Mouse (Mus musculus) spleen, adult 2 months (tissue): ENCODE measurements around the gene Ccdc63. TPM values are rescaled to one million over a fixed set of nuclear protein-coding genes. Genes with fewer than 3 reads are reported as not detected.
A peak's percentile ranks its signal among the peaks of the same experiment; 100 is the strongest.

ENCODE experiments used
- DNase-seq, 2 experiments: peaks; one replicate each; pipeline versions ENCODE4 v3.0.0 to v3.0.0-alpha.2; 2012 to 2021; ENCODE audit warnings: low spot score in 2 of 2, low read depth in 1 of 2
- H3K27ac ChIP-seq: fragments of 200-500 bp; 2 replicates; pipeline ENCODE4 v1.5.1; 2012; ENCODE audit warnings: low read length, inconsistent platforms; ENCODE audit not compliant: insufficient read depth
- H3K27me3 ChIP-seq: fragments of 200-500 bp; 2 replicates; pipeline ENCODE4 v1.6.1; 2012; ENCODE audit warnings: mild to moderate bottlenecking, moderate library complexity, low read length, inconsistent platforms; ENCODE audit not compliant: control insufficient read depth, insufficient read depth
- H3K36me3 ChIP-seq: fragments of 200-500 bp; 2 replicates; pipeline ENCODE4 v1.6.1; 2012; ENCODE audit warnings: mild to moderate bottlenecking, low read length, inconsistent platforms; ENCODE audit not compliant: control insufficient read depth, insufficient read depth
- H3K4me1 ChIP-seq: fragments of 200-500 bp; 2 replicates; pipeline ENCODE4 v1.6.1; 2011; ENCODE audit warnings: inconsistent platforms; ENCODE audit not compliant: control insufficient read depth, insufficient read depth, insufficient read length
- H3K4me3 ChIP-seq: fragments of 200-500 bp; 2 replicates; pipeline ENCODE4 v1.5.1; 2011; ENCODE audit warnings: mild to moderate bottlenecking, inconsistent platforms; ENCODE audit not compliant: insufficient read depth, insufficient read length; ENCODE audit errors: extremely low read depth
- CTCF ChIP-seq: fragments of 200-500 bp; IDR thresholded peaks from 2 replicates; pipeline ENCODE4 v1.5.1; 2011; ENCODE audit warnings: mild to moderate bottlenecking, inconsistent platforms; ENCODE audit not compliant: insufficient read depth, insufficient read length, insufficient replicate concordance; ENCODE audit errors: extremely low read depth
- POLR2A ChIP-seq: fragments of 200-500 bp; IDR thresholded peaks from 2 replicates; pipeline ENCODE4 v1.6.1; 2011; ENCODE audit warnings: low read depth, low read length, inconsistent platforms
- WGBS: fragments of 180-500 bp; shearing (Covaris S2); methylation state at CpG from one replicate; pipeline ENCODE4 v1.1.7; 2018; 5-methylcytosine and 5-hydroxymethylcytosine counted together
- polyA plus RNA-seq: library from polyadenylated mRNA; depleted of rRNA; stranded (reverse); fragments of >200 nt; gene quantifications from 2 replicates; pipeline ENCODE4 v1.2.3, GENCODE M21; 2012; rRNA removed

The Ccdc63 gene
- polyA plus RNA-seq, 1 experiment: 0.16 TPM

- DNase-seq: no peak
- H3K4me3 ChIP-seq: no peak overlapping the region
- no peak for TF ChIP-seq CTCF
- no peak for TF ChIP-seq POLR2A
- H3K27ac ChIP-seq: no peak overlapping the region
- no peaks in the 10 kb centered on the region for H3K4me1 ChIP-seq
- 49% methylated on average over 11 of the region's 12 CpGs for WGBS
- no peaks in the 10 kb centered on the region for H3K36me3 ChIP-seq
- 0 out of 2 replicates have a peak, but pooled peaks cover 1% of the 10 kb centered on the region for H3K27me3 ChIP-seq
Measured at GRCm38 (mm10) chr5:122060767-122061333, 79.8 kb downstream of the Ccdc63 start.

- Histone ChIP-seq H3K36me3 (no peaks in the 10 kb centered on the region), H3K27me3 (0 out of 2 replicates have a peak, but pooled peaks cover 1% of the 10 kb centered on the region), H3K27ac (no peak overlapping the region), H3K4me1 (no peaks in the 10 kb centered on the region), H3K4me3 (no peak overlapping the region)
- 25% methylated on average over 39 of the region's 39 CpGs for WGBS
- TF ChIP-seq POLR2A (no peak), CTCF (peak; percentile 72; the same call in 1 of the 2 replicates)
- DNase-seq: peak in 1 of 2 experiments; percentile 29
Measured at GRCm38 (mm10) chr5:122059060-122060017, 81.3 kb downstream of the Ccdc63 start.

Other genes with a start within 250 kb of the Ccdc63 start
- 0.77 and 1.2 TPM in 2 replicates for gene Cux2, start 90.7 kb downstream of the Ccdc63 start, polyA plus RNA-seq
- 0.46 TPM in 1 of 2 replicates, not detected in the other for gene Myl2, start 39.9 kb downstream of the Ccdc63 start, polyA plus RNA-seq
- 73.9 and 90.0 TPM in 2 replicates for gene Ppp1cc, start 17.5 kb upstream of the Ccdc63 start, polyA plus RNA-seq
- gene Hvcn1, start 66.0 kb upstream of the Ccdc63 start, polyA plus RNA-seq: 174 and 200 TPM in 2 replicates
- gene Tctn1, start 123.6 kb upstream of the Ccdc63 start, polyA plus RNA-seq: 22.1 and 25.3 TPM in 2 replicates
- gene Pptc7, start 143.5 kb upstream of the Ccdc63 start, polyA plus RNA-seq: 18.8 and 24.5 TPM in 2 replicates
- gene Rad9b, start 213.4 kb upstream of the Ccdc63 start, polyA plus RNA-seq: 3.8 and 4.5 TPM in 2 replicates
- gene Vps29, start 213.5 kb upstream of the Ccdc63 start, polyA plus RNA-seq: 19.5 and 21.9 TPM in 2 replicates
- 55.5 and 75.5 TPM in 2 replicates for gene Gpn3, start 231.1 kb upstream of the Ccdc63 start, polyA plus RNA-seq
- gene Fam216a, start 231.5 kb upstream of the Ccdc63 start, polyA plus RNA-seq: 7.4 and 10.0 TPM in 2 replicates